Mouse (Mus musculus): ENCODE measurements at regions not wholly inside any gene's neighbourhood (a gene's known extent, or its start where the extent isn't known, plus 50 kb on each side); places are given as distances from the start of the nearest gene placed in this dataset.

GRCm38 (mm10) chr10:8091871-8092552, 136.0 kb upstream of the Tab2 start:
- no peak for DNase-seq (ENCODE audit: low read depth, low spot score)
- no peaks in the 10 kb centered on the region for H3K36me3 ChIP-seq (ENCODE audit: control insufficient read depth, insufficient read depth, low read length, poor library complexity, severe bottlenecking)
- no peaks in the 10 kb centered on the region for H3K27me3 ChIP-seq (ENCODE audit: control insufficient read depth, insufficient read depth, low read length, poor library complexity, severe bottlenecking)

- Histone ChIP-seq H3K36me3 (ENCODE audit: control insufficient read depth, insufficient read depth, low read length, poor library complexity, severe bottlenecking) (no peaks in the 10 kb centered on the region), H3K27me3 (ENCODE audit: control insufficient read depth, insufficient read depth, low read length, poor library complexity, severe bottlenecking) (no peaks in the 10 kb centered on the region)
- DNase-seq (ENCODE audit: low read depth, low spot score): no peak
These were observed 133.3 kb upstream of the Tab2 start for GRCm38 (mm10) chr10:8089296-8089695.

- no peak for DNase-seq (ENCODE audit: low read depth, low spot score)
- H3K27me3 ChIP-seq (ENCODE audit: control insufficient read depth, insufficient read depth, low read length, poor library complexity, severe bottlenecking): no peaks in the 10 kb centered on the region
- no peaks in the 10 kb centered on the region for H3K36me3 ChIP-seq (ENCODE audit: control insufficient read depth, insufficient read depth, low read length, poor library complexity, severe bottlenecking)
These were observed 132.7 kb upstream of the Tab2 start for GRCm38 (mm10) chr10:8088737-8089136.

GRCm38 (mm10) chr10:8088321-8088720, 132.3 kb upstream of the Tab2 start:
- no peak for DNase-seq (ENCODE audit: low read depth, low spot score)
- no peaks in the 10 kb centered on the region for H3K36me3 ChIP-seq (ENCODE audit: control insufficient read depth, insufficient read depth, low read length, poor library complexity, severe bottlenecking)
- no peaks in the 10 kb centered on the region for H3K27me3 ChIP-seq (ENCODE audit: control insufficient read depth, insufficient read depth, low read length, poor library complexity, severe bottlenecking)

- no peaks in the 10 kb centered on the region for H3K36me3 ChIP-seq (ENCODE audit: control insufficient read depth, insufficient read depth, low read length, poor library complexity, severe bottlenecking)
- no peaks in the 10 kb centered on the region for H3K27me3 ChIP-seq (ENCODE audit: control insufficient read depth, insufficient read depth, low read length, poor library complexity, severe bottlenecking)
- no peak for DNase-seq (ENCODE audit: low read depth, low spot score)
These were observed 131.1 kb upstream of the Tab2 start for GRCm38 (mm10) chr10:8087106-8087505.

- no peaks in the 10 kb centered on the region for H3K27me3 ChIP-seq (ENCODE audit: control insufficient read depth, insufficient read depth, low read length, poor library complexity, severe bottlenecking)
- no peak for DNase-seq (ENCODE audit: low read depth, low spot score)
- H3K36me3 ChIP-seq (ENCODE audit: control insufficient read depth, insufficient read depth, low read length, poor library complexity, severe bottlenecking): no peaks in the 10 kb centered on the region
These were observed 130.4 kb upstream of the Tab2 start for GRCm38 (mm10) chr10:8086442-8086841.

GRCm38 (mm10) chr10:8077904-8078811, 122.1 kb upstream of the Tab2 start:
- Histone ChIP-seq H3K36me3 (ENCODE audit: control insufficient read depth, insufficient read depth, low read length, poor library complexity, severe bottlenecking) (no peaks in the 10 kb centered on the region), H3K27me3 (ENCODE audit: control insufficient read depth, insufficient read depth, low read length, poor library complexity, severe bottlenecking) (no peaks in the 10 kb centered on the region)
- no peak for DNase-seq (ENCODE audit: low read depth, low spot score)

GRCm38 (mm10) chr10:8072463-8072862, 116.4 kb upstream of the Tab2 start:
- H3K36me3 ChIP-seq (ENCODE audit: control insufficient read depth, insufficient read depth, low read length, poor library complexity, severe bottlenecking): no peaks in the 10 kb centered on the region
- no peak for DNase-seq (ENCODE audit: low read depth, low spot score)
- no peaks in the 10 kb centered on the region for H3K27me3 ChIP-seq (ENCODE audit: control insufficient read depth, insufficient read depth, low read length, poor library complexity, severe bottlenecking)

- DNase-seq (ENCODE audit: low read depth, low spot score): no peak
- no peaks in the 10 kb centered on the region for H3K27me3 ChIP-seq (ENCODE audit: control insufficient read depth, insufficient read depth, low read length, poor library complexity, severe bottlenecking)
- no peaks in the 10 kb centered on the region for H3K36me3 ChIP-seq (ENCODE audit: control insufficient read depth, insufficient read depth, low read length, poor library complexity, severe bottlenecking)
These were observed 115.8 kb upstream of the Tab2 start for GRCm38 (mm10) chr10:8071858-8072257.

GRCm38 (mm10) chr10:8070472-8070871, 114.4 kb upstream of the Tab2 start:
- DNase-seq (ENCODE audit: low read depth, low spot score): no peak
- Histone ChIP-seq H3K27me3 (ENCODE audit: control insufficient read depth, insufficient read depth, low read length, poor library complexity, severe bottlenecking) (no peaks in the 10 kb centered on the region), H3K36me3 (ENCODE audit: control insufficient read depth, insufficient read depth, low read length, poor library complexity, severe bottlenecking) (no peaks in the 10 kb centered on the region)

GRCm38 (mm10) chr10:8066926-8067325, 110.9 kb upstream of the Tab2 start:
- Histone ChIP-seq H3K36me3 (ENCODE audit: control insufficient read depth, insufficient read depth, low read length, poor library complexity, severe bottlenecking) (no peaks in the 10 kb centered on the region), H3K27me3 (ENCODE audit: control insufficient read depth, insufficient read depth, low read length, poor library complexity, severe bottlenecking) (no peaks in the 10 kb centered on the region)
- peak; percentile 57 for DNase-seq (ENCODE audit: low read depth, low spot score)

GRCm38 (mm10) chr10:8065746-8066145, 109.7 kb upstream of the Tab2 start:
- DNase-seq (ENCODE audit: low read depth, low spot score): peak; percentile 72
- Histone ChIP-seq H3K27me3 (ENCODE audit: control insufficient read depth, insufficient read depth, low read length, poor library complexity, severe bottlenecking) (no peaks in the 10 kb centered on the region), H3K36me3 (ENCODE audit: control insufficient read depth, insufficient read depth, low read length, poor library complexity, severe bottlenecking) (no peaks in the 10 kb centered on the region)

GRCm38 (mm10) chr10:8064281-8064680, 108.3 kb upstream of the Tab2 start:
- DNase-seq (ENCODE audit: low read depth, low spot score): no peak
- H3K27me3 ChIP-seq (ENCODE audit: control insufficient read depth, insufficient read depth, low read length, poor library complexity, severe bottlenecking): no peaks in the 10 kb centered on the region
- no peaks in the 10 kb centered on the region for H3K36me3 ChIP-seq (ENCODE audit: control insufficient read depth, insufficient read depth, low read length, poor library complexity, severe bottlenecking)

- no peaks in the 10 kb centered on the region for H3K27me3 ChIP-seq (ENCODE audit: control insufficient read depth, insufficient read depth, low read length, poor library complexity, severe bottlenecking)
- no peak for DNase-seq (ENCODE audit: low read depth, low spot score)
- no peaks in the 10 kb centered on the region for H3K36me3 ChIP-seq (ENCODE audit: control insufficient read depth, insufficient read depth, low read length, poor library complexity, severe bottlenecking)
These were observed 107.5 kb upstream of the Tab2 start for GRCm38 (mm10) chr10:8063458-8064090.

- Histone ChIP-seq H3K36me3 (ENCODE audit: control insufficient read depth, insufficient read depth, low read length, poor library complexity, severe bottlenecking) (no peaks in the 10 kb centered on the region), H3K27me3 (ENCODE audit: control insufficient read depth, insufficient read depth, low read length, poor library complexity, severe bottlenecking) (no peaks in the 10 kb centered on the region)
- DNase-seq (ENCODE audit: low read depth, low spot score): no peak
These were observed 105.0 kb upstream of the Tab2 start for GRCm38 (mm10) chr10:8060987-8061386.

Measured in splenic B cell, adult 2 months (primary cell).